Mouse (Mus musculus): ENCODE results near the gene Tyw1.

Tyw1 gene

DNA sequence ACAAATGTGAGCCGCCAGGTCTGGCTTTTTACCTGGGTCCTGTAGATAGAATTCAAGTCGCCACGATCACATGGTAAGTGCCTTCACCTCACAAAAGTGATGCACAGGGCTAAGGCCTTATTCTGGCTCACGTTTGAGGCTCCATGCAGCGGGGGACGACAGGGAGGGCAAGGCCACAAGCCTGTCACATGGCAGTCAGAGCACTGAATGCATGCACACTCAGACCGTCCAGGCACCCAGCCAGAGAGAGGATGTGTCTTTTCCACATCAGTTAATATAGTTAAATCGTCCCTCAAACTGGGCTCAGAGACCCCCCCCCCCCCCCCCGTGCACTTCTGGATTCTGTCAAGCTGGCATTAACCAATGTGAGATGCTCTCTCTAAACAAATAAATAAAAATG is 60.9 kb downstream of the Tyw1 start:
- no peak for DNase-seq (ENCODE audit: low read depth)

- DNase-seq (ENCODE audit: low read depth) = no peak
These were observed 64.4 kb downstream of the Tyw1 start for GRCm38 (mm10) chr5:130319783-130320182.

DNA sequence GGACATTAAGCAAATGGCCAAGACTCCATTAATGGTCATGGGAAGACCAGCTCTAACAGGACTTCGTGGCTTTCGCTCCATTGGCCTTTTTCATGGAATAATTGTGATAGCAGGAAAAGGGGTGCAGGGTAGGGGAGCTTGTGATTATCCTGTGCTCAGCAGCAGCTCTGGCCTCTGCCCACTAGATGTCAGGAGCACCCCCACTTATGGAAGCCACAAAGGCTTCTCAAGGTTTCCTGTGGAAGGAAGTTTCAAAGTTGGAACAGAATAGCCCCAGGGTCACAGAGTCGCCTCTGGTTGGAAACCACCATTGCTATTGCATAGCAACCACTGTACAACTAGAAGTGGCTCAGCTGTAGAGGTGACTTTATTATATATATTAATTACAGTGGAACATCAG is 65.1 kb downstream of the Tyw1 start:
- no peak for DNase-seq (ENCODE audit: low read depth)

DNA sequence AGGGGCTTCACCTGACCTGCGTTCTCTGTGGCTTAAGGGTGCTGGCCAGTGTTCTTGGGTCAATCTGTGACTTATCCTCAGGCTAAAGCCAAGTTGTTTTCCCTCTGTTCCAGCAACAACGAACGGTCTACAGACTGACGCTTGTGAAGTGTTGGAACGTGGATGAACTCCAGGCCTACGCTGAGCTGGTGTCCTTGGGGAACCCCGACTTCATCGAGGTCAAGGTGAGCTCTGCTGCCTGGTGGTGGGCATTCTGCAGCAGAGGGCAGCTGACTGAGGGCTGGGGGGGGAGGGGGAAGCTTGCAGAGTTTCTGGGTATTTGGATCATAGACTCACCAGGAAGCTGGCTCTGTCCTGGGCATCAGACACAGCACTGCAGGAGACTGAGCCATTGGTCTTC is 70.1 kb downstream of the Tyw1 start:
- no peak for DNase-seq (ENCODE audit: low read depth)

GRCm38 (mm10) chr5:130327615-130328263 is 72.3 kb downstream of the Tyw1 start:
- DNase-seq (ENCODE audit: low read depth) = no peak

- no peak for DNase-seq (ENCODE audit: low read depth)
These were observed 72.9 kb downstream of the Tyw1 start for GRCm38 (mm10) chr5:130328366-130328765.

DNA sequence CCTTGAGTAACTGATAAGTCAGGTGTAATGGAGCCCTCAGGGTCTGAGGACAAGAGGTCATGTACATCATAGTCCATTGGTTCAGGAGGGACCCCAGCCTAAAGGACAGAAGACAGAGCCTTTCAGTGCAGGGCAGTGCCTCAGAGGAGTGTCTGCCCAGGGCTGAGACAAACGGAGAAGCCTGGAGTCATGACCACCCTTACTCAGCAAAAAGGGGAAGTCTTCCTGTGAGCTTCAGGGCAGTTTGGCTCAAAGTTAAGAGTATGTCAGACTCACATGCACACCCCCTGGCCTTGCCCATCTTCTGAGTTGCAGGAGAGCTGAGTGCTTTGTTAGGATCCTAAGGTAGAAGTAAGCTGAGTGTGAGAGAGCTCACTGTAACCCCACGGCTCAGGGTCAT is 74.5 kb downstream of the Tyw1 start:
- no peak for DNase-seq (ENCODE audit: low read depth)

DNA sequence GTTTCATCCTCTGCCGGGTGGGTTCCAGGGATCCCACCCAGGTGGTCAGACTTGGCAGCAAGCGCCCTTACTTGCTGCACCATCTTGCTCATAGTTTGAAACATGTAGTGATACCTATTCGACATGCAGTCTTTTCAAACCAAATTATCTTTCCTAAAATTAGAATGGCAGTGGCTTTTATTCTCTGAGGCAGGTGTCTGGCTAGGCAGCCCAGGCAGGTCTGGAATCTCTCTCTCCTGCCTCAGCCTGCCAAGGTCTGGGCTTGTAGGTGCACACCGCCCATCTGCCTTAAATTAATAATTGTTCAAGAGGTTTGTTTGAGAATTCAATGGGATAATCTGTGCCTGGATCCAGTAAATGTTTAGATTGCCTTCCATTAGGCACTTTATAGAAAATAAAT is 75.4 kb downstream of the Tyw1 start:
- DNase-seq (ENCODE audit: low read depth) = no peak

DNA sequence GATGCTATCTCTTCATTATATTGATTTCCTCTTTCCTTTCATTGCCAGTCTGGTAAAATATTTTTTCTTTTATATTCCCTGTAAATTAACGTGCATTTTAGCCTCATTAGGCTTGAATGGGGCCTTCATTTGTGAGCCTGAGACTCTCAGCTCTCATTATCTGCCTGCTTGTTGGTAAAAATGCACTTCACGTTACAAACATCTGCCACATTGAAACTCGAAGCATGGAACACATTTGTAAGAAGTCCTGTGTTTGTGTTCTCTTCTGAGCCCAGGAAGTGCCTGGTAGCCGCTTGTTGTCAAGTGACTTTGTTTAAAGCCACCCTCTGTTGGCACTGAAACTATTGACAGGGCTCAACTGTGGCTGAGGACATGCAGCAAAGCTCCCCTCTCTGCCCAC is 75.8 kb downstream of the Tyw1 start:
- DNase-seq (ENCODE audit: low read depth) = no peak

- DNase-seq (ENCODE audit: low read depth) = no peak
These were observed 78.1 kb downstream of the Tyw1 start for GRCm38 (mm10) chr5:130333566-130333965.

GRCm38 (mm10) chr5:130333971-130334370 is 78.6 kb downstream of the Tyw1 start:
- DNase-seq (ENCODE audit: low read depth) = no peak

DNA sequence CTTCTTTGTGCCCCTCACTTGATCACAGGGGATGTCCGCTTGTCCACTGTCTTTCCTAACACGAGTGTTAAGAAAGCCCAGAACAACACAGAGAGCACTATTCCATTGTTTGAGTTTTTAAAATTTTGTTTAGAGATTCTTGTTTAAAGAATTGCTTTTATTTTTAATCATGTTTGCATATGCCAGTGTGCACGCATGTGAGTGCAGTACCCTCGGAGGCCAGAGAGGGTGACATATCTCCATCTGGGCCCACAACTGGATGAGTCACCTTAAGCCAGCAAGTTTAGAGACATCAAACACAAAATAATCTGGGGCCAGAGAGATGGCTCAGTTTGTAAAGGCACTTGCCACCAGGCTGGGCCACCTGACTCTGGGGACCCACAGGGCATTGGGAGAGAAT is 80.0 kb downstream of the Tyw1 start:
- DNase-seq (ENCODE audit: low read depth) = no peak

DNA sequence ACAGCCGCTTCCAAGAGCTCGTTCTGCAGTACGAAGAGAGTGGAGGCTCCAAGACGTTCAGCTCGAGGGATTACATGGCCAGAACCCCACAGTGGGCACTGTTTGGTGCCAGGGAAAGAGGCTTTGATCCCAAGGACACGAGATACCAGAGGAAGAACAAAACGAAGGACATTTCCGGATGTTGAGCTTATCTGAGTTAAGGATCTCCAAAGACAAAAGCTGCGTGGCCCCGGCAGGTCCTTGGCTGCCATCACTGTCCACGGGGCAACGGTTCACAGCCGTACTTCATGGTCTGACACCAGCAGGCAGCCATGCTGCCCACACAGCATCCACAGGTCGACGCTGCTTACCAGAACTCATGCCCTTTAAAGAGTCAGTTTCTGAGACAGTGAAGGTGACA is 85.2 kb downstream of the Tyw1 start:
- no peak for DNase-seq (ENCODE audit: low read depth)

- no peak for DNase-seq (ENCODE audit: low read depth)
These were observed 89.6 kb downstream of the Tyw1 start for GRCm38 (mm10) chr5:130344999-130345398.

DNA sequence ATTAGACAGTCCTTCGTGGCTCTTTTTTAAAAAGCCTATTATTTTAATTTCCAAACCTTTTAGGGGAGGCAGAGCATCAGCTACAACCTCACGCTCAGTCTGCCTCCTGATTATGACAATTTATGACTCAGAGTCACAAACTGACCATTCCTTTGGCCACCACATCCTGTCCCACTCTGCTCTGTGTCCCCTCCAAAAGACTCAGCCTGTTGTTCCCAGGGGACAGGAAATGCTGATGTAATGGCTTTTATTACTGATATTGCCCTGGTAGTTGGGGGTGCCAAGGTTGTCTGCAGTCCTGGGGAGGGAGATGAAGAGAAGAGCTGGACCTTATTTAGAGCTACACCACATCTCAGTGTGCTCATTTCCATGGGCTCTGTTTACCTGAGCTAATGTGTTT is 90.5 kb downstream of the Tyw1 start:
- DNase-seq (ENCODE audit: low read depth) = no peak

- no peak for DNase-seq (ENCODE audit: low read depth)
These were observed 99.8 kb downstream of the Tyw1 start for GRCm38 (mm10) chr5:130355223-130355622.

DNA sequence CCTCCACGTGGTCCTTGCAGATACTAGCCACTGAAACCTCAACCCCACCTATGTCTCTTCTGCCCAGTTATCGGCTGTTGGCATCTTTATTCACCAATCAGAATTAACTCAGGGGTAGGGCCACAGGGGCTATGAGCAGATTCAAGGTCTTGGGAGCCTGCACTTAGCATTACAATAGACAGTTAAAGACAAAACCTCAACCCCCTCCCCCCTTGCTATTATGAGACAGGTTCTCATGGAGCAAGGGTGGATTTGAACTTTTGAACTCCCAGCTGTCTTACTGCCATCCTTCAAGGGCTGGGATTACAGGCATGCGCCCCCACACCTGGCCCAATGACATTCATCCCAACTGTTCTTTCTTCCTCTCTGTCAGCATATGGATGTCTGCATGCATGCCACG is 107.7 kb downstream of the Tyw1 start:
- no peak for DNase-seq (ENCODE audit: low read depth)

DNA sequence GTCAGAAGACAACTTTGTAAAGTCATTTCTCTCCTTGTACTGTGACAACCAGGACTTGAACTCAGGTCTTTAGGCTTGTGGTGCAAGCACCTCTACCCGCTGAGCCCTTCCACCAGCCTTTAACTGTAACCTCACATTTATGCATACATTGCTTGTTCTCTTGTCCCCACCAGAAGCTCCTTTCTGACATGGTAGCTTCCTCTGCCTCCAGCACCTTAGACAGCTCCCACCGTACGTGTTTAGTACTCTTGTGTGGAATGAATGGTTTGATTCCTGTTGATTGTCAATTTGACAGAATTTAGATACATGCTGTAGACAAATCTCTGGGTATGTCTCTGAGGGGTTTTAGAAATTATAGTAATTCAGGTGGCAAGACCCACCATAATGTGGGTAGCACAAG is 108.4 kb downstream of the Tyw1 start:
- DNase-seq (ENCODE audit: low read depth) = no peak

- DNase-seq (ENCODE audit: low read depth) = no peak
These were observed 112.8 kb downstream of the Tyw1 start for GRCm38 (mm10) chr5:130368236-130368635.

GRCm38 (mm10) chr5:130369237-130369636 is 113.8 kb downstream of the Tyw1 start, which contains the start of gene Caln1:
Caln1 (plus strand) TSS chr5:130369455.
- DNase-seq (ENCODE audit: low read depth) = no peak

GRCm38 (mm10) chr5:130375411-130375810 is 120.0 kb downstream of the Tyw1 start:
- no peak for DNase-seq (ENCODE audit: low read depth)

- DNase-seq (ENCODE audit: low read depth) = no peak
These were observed 128.9 kb downstream of the Tyw1 start, which contains the start of gene A330070K13Rik for GRCm38 (mm10) chr5:130384222-130384912. A330070K13Rik (minus strand) TSS chr5:130384631.

DNA sequence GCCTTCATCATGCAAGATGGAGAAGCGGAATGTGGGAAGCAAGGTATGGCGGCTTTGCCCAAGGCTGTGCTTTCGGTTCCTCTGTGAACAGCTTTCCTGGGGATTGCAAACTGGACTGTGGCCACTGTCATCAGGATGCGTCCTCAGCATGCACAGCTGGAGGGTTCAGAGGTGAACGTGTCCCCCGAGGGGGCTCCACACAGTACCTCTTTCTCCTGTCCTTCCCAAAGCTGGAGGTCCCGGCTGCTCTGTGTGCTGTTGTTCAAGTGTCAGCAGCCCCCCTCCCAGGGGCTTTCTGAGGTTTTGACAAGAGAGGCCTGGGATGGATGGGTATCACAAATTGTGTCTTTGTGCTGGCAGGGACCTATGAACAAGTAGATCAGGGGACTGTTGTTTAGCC is 131.0 kb downstream of the Tyw1 start:
- DNase-seq (ENCODE audit: low read depth) = no peak
